Mouse (Mus musculus): ENCODE measurements at regions not wholly inside any gene's neighbourhood (a gene's known extent, or its start where the extent isn't known, plus 50 kb on each side); places are given as distances from the start of the nearest gene placed in this dataset.

DNA sequence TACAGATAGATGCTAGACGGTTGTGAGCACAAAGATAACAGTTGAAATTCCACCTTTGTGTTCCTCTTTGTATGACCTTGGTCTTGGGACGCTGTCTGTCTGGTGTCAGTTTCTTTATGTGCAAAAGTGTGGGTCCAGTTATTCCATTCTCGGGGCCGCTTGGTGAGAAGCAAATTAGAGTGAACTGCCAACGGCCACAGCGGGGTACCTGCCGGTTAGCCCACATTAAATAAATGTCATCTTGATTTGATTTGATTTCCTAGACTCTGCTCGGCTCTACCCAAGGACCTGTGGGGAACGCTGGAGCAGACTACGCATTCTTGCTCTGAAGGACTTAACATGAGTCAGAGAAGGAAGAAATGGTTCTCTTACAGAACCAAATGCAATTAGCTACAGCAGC, 155.0 kb upstream of the Igsf21 start:
- no peak for DNase-seq (ENCODE audit: low spot score)

DNA sequence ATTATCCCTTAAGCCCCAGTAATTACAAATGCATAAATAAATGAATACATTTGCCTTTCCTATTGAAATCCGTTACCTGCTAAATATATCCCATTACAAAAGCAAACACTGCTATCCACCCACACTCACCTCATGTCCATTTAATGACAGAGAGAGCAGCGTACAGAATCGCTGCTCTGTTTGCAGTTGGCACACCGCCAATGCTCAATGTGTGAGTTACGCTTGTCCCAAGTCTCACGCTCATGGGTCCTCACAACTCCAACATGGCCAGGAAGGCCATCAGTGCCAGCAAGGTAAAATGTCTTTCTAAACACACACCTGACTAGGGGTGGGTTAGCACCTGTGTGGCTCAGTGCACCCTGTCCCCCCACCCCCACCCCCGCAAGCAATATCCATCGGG, 150.0 kb upstream of the Igsf21 start:
- DNase-seq (ENCODE audit: low spot score) = no peak

DNA sequence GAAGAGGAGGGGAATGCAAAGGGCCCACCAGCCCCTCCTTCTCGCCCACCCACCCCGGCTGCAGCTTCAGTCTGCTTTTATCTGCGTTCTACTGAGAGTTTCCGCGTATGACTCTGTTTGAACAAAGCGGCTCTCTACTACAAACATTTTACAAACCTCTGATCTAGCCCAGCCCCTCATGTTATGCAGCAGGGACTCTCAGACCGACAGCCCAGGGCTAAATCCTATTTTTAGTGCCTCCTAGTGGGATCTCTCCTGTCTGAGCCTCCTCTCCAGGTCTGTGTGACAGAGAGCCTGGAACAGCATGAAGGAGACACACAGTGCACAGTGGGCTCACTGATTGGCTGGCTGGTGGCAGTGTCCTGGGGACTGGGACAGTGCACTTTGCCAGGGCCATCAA, 145.7 kb upstream of the Igsf21 start:
- DNase-seq (ENCODE audit: low spot score) = no peak

DNA sequence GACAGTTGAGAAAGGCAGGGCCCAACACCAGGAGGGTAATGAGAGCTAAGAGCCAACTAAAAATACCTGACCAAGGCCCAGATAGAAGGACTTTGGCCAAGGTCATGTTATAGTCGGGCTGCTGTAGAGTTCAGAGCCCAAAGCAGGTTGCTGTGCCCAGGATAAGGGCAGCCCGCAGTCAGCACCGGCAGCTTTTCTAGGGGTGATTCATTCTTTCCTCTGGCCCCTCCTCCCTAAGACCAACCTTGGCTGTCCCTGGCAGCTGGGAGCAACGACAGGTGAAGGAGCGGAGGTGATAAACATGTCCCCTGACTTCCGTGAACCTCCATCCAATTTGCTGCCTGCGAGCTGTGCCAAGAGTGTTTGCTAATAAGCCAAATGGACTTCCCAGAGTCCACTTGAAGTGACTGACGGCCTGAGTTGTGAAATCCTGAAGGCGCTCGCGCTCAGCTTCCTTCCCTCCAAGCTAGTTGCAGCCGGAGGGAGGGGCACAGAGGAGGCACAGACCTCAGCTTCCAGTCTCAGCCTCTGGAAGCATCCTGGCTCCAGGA, 144.2 kb upstream of the Igsf21 start:
- DNase-seq (ENCODE audit: low spot score) = no peak

DNA sequence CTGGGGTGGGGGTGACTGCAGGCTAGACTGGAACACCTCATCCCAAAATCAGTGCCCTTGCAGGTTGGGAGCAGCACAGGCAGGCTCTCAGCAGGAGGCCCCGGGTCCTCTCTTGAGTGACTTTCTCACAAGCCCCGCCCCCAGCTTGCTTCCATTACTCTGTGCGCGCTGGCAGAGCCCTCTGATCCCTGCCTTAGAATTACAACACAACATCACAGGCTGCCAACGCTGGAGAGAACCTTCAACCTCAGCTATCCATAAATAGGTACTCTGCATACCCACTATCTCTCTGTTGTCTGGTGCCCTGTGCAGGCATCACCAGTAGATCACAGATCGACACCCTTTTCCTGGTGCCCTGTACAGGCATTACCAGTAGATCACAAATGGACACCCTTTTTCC, 139.1 kb upstream of the Igsf21 start:
- no peak for DNase-seq (ENCODE audit: low spot score)

DNA sequence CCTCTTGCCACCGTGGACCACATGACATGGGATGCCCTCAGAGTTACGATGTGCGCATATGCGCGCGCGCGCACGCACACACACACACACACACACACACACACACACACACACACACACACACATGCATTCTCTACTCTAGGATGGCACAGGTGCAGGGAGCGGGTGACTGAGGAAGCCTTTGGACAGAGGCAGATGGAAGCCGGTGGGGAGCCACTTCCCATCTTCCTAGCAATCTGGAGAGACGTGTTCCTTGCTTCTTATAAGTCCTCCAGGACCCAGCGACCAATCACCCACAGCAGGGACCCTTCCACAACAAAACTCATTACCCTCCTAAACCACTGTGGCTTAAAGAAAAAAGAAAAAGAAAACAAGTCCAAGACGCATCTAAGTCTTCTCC, 138.6 kb upstream of the Igsf21 start:
- no peak for DNase-seq (ENCODE audit: low spot score)

DNA sequence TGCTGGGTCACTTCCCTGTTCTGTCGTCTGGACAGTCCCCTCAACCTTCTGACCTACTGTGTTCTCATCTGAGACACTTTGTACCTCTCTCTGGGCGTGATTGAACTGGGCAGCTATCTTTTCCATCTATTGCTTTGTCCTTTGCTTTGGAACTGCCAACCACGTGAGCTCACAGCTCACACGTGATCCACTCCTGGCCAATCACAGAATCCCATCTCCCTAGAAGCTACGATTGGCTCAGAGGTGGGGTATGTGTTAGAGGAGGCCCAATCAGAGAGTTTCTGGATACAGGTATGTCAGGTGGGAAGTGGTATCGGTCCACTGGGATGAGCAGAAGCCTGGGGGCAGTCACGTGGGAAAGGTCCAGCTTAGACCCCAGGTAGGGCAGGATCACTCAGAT, 137.0 kb upstream of the Igsf21 start:
- DNase-seq (ENCODE audit: low spot score) = peak; percentile 33

DNA sequence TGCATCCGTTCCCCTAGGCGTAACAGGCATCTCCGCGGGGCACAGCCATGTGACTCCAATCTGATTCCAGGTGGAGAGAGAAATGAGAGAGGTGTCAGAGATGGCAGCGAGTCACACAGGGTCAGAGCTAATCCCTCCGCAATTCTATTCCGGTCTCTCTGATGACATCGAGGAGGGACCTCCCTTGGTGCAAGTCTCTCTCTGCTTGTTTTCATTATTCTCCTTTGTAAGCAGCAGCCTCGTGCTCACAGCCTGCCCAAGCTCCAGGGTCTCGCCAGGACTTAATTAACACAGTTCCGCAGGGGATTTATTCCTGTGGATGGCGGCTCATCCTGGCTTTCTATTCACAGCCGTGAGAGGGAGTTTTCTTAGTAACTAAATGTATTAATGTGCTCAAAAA, 134.1 kb upstream of the Igsf21 start:
- no peak for DNase-seq (ENCODE audit: low spot score)

DNA sequence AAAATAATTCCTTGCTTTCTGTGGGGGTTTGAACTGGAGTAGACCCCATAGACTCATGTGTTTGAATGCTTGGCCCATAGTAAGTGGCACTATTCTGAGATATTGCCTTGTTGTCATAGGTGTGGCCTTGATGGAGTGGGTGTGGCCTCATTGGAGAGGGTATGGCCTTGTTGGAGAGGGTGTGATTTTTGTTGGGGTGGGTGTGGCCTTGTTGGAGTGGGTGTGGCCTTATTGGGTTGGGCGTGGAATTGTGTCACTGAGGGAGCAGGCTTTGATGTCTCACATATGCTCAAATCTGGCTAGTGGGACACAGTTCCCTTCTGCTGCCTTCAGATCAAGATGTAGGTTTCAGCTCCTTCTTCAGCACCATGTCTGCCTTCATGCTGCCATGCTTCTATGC, 131.4 kb upstream of the Igsf21 start:
- no peak for DNase-seq (ENCODE audit: low spot score)

DNA sequence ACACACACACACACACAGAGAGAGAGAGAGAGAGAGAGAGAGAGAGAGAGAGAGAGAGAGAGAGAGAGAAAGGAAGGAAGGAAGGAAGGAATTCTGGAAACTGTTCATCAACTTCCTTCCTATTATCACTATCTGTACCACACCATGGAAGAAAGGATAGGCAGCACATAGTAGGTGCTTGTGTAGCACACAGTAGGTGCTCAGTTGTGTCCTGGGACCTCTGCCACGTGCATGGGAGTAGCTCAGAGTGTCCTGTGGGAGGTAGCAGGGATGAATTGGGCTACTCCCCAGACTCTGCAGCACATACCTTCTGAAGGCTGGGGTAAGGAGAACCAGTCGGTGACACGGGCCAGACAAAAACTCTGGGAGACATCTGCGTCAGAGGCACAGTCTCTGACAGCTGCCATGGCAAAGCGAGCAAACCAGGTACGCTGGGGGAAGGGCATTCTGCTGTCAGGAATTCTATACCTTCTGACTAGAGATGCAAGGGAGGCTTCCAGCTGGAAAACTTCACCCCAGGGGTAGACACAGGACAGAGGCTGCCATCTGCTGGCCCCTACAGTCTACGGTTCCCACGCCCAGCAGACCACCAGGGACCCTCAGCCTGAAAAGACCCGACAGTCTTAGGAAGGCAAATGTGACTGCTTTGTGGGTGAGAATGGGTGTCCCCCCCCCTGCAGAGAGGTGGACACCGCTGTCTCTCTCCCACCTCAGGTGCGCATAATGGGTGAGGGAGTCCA, 126.2 kb upstream of the Igsf21 start:
- DNase-seq (ENCODE audit: low spot score) = no peak

DNA sequence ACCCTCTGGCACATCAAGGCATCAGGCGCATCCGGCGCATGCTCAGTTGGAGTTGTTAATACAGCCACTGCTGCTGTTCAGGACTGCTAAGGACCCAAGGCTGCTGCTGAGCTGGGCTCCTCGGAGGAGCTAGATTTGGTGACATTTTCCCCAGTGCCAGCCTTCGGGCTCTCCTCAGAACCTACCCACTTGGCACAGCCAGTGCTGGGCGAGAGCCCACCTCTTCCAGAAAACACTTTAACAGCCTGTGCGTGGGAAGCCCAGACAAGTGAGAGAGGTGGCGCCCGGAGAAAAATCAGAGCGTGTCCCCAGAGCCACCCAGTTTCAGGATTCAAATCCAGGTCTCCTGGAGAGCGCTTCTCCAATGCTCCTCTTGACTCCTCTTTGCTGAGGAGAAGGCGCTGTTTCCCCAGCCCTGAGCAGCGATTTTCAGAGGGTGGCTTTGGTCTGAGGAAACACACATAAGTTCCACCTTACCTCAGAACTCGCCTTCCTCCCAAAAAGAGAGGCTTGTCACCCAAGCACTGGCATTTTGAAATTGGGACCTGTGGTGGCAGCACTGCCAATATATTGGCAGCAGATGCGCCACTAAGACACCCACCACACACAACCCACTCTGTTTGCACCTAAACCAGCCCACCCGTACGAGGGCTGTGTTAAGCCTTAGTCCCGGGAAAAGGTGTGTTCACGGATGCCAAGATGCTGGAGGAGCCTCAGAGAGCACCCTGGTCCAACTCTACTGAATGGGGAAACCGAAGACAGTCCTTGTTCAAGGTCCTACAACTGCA, 125.0 kb upstream of the Igsf21 start:
- no peak for DNase-seq (ENCODE audit: low spot score)

DNA sequence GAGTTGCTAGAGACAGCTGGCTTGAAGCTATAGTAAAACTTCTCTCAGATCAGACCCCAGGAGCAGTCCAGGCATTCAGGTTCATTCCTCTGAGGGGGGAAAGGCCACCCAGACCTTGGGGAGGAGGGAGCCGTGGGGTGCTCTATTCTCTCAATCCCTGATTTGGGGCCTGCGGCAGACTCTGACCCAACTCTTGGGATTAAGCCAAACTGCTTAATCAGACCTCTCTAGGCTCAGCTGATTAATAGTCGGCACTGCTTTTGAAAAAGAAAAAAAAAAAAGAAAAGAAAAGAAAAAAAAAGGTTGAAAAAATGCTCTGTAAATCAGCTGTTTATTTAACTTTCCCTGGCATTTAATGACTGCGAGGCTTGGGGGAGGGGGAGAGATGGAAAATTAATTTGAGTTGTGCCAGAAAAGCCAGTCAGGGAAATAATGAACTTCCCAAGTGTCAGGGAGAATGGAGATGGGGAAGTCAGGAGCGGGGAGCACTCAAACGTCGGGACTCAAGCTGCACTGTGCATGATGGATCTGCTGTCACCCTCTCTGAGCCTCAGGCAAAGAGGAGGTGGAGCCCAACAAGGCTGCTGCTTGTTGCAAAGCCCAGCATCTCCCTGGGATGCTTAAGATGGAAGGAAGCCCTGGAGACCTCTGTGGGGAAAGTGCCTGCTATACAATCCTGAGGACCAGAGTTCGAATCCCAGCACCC, 120.5 kb upstream of the Igsf21 start:
- no peak for DNase-seq (ENCODE audit: low spot score)

DNA sequence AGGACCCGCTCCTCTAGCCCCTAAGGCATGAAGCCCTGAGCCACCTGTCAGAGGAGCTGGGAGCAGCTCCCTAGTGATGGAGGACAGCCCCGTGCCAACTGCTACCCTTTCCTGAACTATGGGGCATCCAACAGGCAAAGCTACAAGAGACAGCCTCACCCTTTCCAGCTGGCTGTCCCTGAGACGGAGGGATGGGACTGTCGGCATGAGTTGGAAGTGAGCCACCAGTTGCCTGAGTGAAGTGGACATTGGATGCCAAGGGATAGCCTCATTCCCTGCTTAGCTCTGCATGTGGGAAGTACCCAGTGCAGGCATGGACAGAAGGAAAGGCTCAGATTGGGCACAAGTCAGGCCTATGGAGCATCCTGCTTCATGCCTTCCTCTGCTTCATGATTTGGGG, 112.3 kb upstream of the Igsf21 start:
- no peak for DNase-seq (ENCODE audit: low spot score)

DNA sequence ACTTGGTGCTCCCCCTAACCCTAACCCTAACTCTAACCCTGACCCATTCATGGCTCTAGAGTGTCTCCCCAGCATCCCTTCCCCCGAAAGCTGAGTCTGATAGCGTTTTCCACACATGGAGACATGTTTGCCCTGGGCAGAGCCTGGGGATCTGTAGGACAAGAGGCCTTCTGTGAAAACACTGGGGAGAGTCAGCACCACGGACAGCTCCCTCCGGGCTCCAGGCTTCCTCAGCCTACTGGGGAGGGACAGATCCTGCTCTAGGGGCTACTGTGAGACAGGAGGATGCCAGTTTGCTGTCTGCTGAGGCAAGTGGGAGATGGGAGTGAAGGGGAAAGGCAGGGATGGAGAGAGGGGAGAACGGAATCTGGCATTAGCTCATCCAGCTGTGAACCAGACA, 111.5 kb upstream of the Igsf21 start:
- DNase-seq (ENCODE audit: low spot score) = peak; percentile 66

DNA sequence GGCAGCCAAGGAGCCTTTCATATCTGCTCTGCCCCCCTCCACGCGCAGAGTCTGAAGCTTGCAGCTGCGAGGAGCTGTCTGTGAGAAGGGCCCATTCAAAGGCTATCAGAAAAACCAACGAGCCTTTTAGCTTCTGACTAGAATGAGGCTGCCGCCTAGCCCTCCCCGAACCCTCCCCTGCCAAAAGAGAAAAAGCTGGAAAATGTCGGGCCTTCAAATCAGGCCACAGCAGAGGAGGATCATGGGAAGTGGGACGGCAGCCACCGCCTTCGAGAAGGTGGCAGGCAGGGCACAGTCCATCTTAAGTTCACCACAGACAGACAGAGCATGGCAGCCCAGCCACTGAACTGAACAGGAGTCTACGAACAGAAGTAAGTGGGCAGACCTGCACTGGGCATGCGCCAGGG, 108.6 kb upstream of the Igsf21 start:
- DNase-seq (ENCODE audit: low spot score) = no peak

DNA sequence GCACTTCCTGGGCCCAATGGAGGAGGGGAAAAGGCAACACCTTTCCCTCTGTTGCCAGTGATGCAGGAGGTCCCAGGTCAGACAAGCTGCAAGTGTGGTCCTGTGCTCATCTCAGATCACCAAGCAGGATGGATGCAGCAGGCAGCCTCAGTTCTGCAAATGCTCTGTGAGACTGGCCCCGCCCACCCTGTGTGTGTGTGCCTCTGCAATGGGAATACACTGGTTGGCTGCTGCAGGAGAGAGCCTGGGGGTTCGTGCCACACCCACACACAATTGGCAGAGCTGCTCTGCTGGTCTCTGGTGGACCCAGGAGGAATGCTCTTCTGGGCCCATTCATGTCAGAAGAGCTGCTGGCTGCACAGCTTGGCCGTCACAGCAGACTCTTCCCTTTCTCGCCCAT, 102.2 kb upstream of the Igsf21 start:
- no peak for DNase-seq (ENCODE audit: low spot score)

DNA sequence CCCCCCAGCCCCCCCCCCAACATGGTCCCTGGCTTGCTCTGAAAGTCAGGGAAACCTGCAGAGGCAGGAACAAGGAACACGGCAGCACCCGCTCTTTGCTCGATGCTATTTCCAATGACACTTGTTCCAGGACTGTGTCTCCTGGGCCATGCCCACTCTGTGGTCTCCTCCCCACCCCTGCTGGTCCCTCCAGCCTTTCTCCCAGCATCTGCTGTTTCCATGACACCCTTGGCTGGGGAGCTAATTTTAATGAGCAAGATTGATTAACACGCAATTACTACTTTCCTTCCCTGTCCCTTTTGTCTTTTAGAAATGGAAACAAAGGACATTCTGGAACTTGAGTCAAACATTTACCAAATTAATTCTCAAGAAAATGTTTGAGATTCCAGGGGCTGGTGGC, 83.6 kb upstream of the Igsf21 start:
- no peak for DNase-seq (ENCODE audit: low spot score)

DNA sequence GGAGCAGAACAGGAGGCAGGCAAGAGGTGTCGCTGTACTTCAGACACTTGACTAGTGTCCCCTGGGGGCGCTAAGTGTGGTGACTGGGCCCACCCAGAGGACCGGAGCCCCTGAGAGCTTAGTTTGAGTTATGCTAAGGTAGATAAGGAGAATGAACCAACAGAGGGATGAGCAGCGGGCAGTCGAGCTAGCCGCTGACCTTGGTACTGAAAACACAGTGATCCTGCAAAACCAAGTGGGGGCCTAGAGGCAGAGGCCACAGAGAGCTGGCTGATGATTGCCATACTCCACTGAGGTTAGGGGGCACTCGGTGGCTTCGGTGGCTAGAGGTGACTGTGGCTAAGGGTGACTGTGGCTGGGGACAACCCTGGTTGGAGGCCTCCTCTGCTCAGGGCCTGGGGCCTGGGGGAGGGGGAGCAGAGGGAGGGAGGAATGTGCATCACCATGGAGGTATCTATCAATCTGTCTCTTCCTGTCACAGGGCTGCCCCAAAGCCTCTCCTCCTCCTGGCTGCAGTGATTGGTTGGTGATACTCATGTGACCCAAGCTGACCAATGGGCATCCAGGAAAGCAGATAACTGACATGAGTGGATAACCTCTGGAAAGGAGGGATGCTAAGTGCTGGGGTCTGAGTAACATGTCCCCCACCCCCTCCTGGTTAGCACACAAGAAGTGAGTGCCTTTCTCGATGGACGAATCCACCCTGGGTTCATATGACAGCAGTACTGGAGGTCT, 80.3 kb upstream of the Igsf21 start:
- peak; percentile 24 for DNase-seq (ENCODE audit: low spot score)

DNA sequence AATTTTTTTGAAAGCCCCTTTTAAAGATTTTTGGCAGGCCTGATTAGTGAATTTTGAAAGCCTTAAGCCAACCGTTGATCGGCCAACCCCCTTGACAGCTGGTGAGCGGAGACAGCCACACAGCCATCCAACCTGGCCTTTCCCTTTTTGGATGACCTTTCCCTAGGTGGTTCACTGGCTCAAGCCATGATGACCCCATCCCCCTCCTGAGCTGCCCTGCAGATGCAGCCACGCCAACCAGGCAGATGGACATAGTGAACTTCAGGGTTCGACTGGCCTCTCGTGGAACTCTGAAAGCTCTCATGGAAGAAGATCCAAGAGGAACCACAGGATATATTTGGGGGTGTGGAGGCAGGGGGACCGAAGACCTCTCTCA, 79.1 kb upstream of the Igsf21 start:
- DNase-seq (ENCODE audit: low spot score) = no peak

DNA sequence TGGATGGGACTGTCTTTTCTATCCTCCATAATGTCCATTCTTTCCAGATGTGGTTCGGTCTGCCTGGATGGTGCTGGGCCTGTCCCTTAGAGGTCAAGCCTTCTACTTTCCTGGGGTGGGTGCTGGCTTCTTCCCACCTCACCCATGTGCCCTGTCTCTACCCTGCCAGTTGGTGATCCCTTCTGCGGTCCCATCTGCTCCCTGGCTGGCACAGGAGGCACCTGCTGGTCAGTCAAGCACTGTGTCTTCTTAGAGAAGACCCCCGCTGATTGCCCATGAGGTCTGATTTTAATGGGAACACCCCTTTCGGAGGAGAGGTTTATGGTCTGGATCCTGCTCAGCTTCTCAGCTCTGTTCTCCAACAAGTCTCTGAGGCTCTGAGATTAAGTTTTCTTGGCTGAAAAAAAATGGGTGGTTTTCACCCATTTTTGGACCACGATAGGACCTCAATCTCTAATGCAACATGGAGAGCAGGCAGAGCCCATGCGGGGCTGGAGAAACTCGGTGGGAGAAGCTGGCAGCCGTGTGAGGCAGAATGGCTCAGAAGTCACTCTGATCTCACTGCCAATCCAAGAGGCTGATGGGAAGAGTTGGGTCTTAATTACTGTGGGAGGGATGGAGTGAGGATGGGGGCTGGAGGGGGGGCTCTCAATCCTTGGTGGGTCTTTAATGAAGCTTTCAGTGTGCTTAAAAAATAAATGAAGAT, 78.5 kb upstream of the Igsf21 start:
- DNase-seq (ENCODE audit: low spot score) = no peak

DNA sequence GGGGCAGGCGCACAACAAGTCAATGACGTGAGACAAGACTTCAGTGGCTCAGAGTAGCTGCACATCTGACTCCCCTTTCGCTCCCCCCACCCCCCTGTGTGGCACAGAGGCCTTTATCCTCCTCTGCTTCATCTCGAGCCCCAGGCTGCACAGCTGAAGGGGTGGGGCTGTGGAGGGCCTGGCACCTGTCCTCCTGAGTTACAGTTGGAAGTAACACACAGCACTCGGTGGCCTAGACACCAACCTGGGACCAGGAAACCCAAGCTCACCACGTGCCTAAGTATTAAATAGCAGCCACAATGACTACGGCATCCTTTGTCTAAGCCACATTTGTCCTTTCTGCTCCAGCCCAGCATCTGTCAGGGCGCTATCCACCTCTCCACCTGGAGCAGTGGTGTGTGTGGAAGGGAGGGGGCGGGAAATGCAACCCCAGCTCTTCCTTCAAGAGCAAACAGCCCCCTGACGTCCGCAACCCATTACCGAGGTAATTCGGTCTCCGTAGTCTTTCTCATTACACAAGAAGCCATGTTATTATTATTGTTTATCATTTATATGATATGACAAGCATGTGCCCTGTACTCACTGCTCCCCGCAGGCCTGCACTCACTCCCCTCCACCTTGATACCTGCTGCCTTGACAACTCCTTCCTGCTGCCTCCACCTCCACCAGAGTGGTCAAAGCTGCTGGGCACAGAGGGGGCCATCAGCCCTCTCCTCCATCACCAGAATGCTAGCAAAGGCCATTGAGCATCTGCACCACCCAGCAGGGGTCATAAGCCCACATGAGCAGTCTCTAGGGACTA, 73.7 kb upstream of the Igsf21 start:
- no peak for DNase-seq (ENCODE audit: low spot score)
